Mouse (Mus musculus) spleen, postnatal 36 days (tissue): ENCODE results near the gene Unc5c.

ENCODE experiments used
- DNase-seq, 2 experiments: peaks; one replicate each; pipeline ENCODE4 v3.0.0; 2022; ENCODE audit warnings: low spot score in 2 of 2, mixed read lengths in 1 of 2

Gene Unc5c

DNA sequence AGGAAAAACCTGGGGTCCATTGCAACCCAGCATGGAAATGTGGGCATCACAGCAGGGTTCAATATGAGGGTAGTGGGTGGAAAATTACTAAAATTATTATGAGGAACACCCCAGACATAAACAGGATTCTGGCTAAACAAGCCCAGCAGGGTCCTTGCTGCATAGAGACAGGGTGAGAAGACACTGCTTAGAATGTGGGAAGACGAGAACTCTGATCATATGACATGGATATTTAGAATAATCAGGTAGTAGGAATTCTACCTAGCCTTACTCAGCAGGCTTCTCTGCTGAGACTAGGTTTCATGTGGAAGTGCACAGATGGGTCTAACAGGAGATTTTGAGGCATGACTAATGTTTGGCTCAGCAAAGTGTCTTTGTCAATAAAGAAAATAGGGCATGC lies 131.9 kb downstream of the Unc5c start:
- no peak for DNase-seq

DNA sequence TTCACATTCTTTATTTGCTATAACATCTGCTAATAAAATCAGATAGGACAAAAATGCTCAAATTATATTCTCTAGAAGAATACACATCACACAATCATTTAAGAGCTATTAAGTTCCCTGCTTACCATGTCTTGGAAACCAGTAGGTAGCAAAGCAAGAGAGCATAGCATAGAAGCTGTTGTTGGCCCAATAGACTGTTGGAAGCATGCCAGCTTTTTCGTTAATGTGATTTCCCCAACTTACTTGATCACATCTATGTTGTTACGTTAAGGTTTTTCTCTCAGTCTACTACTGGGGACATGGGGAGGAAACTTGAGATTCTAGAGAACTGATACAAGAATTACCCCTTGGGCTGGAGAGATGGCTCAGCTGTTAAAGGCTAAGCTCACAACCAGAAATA lies 133.0 kb downstream of the Unc5c start:
- DNase-seq: no peak

DNA sequence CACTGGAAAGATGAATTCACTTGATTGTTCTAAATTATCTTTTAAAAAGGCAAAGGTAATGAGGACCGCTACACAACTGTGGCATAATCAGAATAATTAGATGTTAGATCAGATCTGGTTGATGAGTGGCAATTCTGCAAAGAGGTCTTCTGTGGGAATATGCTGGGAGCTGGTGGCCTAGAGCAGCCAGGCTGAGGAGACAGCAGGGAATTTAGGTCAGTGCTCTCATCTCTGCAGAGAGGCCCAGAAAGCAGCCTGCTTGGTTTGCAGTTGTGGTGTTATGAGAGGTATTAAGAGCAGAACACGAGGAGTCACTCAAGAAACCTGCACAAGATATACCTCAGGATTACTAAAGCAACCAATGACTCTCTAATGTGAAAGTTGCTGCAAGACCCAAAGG lies 133.9 kb downstream of the Unc5c start:
- no peak for DNase-seq

DNA sequence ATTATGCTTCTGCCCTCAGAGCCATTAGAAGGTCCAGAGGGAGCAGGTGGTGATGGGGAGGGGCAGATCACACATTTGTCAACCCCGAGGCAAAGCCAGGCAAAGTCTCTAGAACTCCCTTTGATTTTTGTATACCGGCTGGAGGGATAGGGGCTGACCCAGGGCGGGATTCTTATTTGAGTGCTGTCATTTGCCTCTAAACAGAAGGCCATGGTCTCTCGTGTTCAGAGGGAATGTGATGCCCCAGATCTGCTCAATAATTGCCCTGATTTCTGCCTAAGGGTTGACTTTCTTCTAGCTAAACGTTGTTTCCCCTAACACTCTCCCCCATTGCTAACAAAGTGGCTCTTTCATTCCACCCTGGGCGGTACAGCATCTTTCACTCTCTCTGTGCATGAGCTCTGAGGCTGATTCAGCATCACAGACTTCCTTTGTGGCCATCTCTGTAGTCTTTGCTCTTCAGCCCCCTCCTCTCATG lies 136.1 kb downstream of the Unc5c start:
- no peak for DNase-seq

DNA sequence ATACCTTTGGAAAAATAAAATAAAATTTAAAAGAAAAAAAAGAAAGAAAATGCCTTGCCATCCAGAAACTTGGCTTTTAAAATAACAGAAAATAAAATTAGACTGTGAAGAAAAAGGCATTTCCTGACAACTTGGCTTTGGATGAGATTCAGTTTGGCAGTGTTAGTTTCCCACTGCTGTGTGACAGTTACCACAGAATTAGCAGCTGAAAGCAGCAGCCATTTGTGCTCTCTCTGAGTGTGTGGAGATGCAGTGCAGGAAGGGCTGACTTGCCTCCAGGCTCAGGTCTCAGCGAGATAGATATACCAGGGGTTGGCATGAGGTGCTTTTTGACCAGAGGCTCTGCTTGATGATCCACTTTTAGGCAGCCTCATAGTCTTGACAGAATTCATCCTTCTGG lies 151.7 kb downstream of the Unc5c start:
- DNase-seq: no peak

DNA sequence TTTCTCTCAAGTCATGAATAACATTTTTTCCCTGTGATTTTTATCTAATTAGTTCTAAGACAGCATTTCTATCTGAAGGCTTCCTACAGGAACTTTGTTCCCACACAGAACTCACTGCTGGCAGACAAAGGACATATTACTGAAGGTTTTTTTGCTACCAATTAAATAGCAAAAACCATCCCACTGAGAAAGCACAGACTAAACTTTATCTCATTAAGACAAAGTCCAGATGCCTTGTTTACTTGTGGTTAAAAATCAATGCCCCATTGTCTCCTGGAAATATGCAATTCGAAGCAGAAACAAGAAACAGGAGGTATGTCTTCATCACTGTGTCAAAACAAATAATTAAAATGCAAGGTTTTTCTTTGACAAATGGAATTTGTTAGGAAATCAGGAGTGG lies 153.7 kb downstream of the Unc5c start:
- no peak for DNase-seq

DNA sequence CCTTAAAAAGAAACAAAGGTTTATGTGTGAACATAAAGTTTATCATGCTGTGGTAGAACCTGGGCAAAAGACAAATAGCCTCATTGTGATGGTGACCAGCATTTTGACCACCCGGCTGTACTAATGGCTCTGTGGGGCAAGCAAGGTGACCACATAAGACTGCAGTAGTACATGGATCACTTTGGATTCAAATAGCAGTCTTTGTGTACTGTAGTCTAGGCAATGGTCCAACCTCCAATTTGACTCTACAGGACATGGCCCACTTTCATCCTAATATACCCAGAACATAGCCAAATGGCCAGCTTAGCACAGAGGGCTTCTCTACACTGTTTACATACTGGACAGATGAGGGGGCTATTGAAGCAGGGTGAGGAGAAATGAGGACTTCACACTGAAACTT lies 156.5 kb downstream of the Unc5c start:
- DNase-seq: no peak

DNA sequence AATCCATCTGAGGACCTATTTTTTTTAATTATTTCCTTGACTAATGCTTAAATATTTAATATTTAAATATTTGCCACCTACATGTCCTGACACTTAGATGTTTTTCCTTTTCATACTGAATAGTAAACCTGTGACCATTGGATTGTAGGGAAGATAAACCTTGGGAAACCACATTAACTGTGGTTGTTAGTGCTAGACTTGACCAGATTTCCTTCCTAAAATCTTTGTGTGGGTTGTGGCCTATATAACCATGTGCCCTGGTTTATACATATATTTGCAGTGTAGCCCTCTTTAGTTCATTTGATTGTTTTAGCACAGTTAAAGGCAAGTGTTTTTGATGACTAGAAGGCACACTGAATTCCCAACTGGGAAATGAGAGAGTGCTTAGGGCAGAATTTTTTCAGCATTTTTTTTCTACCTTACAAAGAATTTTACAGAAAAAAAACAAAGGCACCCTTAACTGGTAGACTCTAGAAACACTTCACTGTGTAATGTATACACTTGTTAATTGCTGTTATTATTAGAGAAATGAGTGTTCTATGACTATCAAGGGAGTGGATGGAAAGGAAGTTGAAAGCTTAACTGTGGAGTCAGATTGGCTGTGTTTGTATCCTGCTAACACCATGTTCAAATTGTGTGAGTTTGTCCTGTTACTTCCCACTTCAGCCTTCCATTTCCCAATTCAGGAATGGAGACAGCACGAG lies 162.1 kb downstream of the Unc5c start:
- no peak for DNase-seq

DNA sequence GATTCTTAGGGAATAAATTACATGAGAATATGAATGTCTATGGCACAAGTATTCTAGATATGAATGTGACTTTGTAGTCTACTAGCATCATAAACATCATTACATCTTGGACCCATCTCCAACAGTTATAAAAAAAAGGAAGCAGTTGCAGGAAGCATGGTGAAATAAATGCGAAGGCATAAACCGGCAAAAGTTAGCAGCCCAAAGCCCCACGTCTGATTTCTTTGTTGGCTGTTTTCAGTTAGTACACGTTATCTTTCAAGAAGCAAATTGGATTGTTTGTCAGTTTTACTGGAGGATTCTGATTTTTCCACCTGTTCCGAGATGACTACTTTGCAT lies 162.6 kb downstream of the Unc5c start:
- DNase-seq: no peak

DNA sequence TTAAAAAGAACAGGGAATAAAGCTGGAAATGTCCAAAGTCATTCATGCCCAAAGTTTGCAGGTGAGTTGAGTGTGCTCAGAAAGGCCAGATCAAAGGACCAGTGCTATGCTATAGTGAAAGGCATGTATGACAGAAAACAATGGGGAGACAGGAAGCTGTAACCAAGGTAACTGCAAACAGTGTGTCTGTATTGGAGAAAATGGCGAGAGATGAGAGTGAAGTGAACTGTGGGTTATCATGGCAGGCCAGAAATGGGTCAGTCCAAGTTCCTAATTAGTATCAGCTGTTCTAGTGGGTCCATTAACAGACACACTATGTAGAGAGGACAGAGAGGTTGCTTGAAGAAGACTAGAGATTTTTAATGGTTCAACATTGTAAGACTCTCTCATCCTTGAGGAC lies 164.4 kb downstream of the Unc5c start:
- DNase-seq: no peak

DNA sequence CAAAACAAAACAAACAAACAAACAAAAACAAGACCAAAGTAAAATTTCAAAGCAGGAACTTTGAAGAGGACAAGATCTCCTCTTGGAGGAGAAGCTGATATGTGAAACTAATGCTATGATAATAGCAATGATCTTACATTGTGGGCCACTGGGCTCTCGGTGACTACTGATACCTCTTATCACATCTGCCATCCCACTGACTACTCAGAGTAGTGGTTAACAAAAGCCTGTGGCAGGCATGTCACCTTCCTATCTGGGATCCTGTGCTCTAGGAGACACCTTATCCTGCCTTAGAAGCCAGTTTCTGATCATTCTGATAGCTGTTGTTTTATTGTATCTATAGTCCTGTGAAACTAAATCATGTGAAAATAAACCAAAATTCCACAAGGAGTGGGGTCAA lies 172.9 kb downstream of the Unc5c start:
- no peak for DNase-seq

DNA sequence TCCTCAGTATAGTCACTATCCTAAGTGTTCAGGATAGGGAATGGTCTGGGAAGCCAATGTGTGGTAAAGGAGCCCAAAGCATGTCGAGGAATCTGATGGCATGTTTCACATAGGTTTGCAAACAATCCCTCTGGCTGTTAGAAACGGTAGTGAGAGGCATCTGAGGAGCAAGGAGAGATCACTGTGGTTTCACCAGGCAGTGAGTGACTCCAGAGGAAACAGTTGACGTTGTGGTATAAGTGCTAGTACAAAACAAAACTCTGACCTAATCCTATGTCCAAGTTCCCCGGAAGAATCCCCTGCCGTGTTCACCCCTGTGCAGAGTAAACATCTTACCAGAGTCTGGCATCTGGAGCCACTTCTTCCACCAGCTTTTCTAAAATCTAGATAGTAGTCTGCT lies 179.2 kb downstream of the Unc5c start:
- no peak for DNase-seq

DNA sequence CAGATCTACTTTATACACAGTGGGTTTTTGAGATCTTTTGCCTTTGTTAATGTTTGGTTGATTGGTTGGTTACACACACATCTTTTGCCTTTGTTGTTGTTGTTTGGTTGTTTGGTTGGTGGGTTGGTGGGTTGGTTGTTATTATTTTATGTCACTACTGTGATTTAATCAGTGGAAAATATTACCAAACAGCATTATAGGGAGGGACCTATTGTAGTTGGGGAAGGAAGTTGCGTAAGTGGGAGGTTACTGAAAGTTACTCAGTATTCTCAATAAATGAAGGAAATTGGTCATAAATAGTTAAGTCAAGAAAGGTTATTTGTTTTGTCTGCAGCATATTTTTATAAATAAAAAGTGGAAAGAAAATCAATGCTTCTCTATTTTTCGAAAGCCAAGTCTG lies 181.6 kb downstream of the Unc5c start:
- no peak for DNase-seq

DNA sequence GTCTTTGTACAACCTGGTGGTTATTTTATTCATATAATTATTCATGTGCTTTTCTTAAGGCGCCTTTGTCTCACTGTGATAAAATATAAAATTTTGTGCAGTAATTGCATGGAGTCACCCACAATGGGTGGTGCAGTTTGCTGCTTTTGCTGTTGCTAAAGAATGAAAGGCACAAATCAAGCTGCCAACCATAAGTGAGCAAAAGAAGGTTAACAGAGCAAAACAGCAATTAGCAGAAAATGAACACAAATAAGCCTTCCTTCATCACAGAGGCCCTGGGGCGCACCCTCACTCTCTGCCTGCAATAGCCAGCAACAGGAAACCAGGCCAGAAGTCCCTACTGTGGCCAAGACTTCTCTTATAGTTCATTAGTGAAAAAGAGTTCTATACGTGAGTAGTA lies 185.6 kb downstream of the Unc5c start:
- DNase-seq: no peak

DNA sequence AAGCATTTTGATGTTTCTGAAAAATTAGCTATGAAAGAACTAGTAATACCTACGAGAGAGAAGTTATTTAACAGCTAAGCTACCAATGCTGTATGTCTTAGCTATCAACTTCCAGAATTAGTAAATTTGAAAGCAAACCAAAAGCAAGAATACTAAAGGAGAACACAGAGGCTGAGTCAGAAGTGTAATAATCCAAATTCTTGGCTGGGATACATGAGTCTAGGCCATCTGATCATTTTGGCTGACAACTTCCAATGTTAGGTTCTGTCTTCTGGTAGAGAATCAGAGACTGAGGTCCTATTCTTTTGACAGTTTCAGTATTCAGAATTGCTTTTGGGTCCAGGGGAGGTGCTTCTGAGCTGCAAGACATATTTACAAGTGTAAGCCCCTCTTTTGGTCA lies 188.9 kb downstream of the Unc5c start:
- DNase-seq: no peak

DNA sequence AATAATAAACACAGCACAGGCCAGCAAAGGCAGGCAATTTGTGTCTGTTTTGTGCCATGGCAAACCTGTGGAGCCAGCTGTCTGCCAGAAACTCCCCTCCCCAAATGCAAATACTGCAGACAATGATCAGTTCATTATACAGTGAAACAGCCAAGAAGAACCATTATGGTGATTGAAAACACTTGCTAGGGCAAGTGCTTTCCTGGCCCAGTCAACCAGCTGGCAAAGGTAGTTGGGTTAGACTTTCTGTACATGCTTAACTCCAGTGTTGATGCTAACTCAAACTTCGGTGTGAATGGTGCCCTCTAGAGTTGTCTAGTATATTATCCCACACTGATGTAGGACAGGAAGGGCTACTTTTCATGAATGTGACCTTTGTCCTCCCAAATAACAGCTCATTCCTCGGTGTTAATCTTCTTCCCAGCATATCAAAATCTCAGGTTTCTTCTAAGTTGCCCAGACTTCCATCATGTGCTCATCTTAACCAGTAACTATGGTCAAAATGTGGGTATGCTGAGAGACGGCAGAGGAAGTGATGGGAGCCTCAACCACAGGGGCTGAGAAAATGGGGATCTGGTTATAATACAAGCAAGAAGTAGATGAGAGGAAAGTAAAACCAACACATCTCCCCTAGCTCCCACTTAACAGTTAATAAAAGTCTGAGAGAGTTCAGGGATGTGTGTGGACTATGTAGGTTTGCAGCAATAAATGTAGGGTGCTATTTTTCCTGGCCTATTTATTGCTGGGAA lies 194.2 kb downstream of the Unc5c start:
- DNase-seq: no peak

DNA sequence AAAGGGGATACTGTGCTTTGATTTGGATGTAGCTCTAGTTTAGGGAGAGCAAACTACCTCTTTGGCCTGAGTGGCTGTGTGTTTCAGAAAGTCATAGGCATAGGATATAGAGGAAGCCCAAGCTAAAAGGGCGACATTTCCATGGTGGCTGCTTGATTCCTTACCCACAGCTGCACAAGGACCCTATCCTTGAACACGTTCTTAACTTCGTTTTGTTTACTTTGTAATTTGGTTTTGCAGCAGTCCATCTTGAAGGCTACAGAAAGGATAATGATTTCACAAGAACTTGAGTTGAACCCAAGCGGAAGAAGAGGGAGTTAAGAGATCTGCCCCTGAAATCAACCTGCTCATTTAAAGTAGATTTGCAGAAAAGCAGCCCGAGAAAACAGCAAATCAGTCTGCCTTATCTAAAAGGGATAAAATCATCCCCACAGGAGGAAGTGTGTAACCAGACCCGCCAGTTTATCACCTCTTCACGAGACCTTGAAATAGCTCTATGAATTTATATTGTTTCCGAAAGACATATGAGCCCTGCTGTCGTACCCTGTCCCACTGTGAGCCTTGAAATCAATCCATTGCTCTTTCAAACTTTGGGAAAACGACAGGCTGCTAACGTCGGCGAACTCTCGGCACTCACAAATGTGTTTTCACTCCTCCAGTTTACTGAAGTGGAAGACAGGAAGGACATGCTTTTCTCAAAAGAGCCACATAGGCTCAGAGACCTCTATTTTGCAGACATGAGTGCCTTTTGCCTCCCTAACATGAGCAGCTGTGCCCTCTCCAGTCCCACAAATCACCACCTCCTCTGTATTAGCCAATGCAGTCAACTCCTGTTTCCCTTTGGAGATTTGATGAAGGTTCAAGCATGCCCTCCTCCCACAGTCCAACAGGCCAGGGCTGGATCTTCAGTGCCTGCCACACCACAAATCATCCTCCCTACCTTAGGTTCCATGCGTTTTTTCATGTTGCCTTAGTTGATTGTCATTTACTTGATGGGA lies 195.3 kb downstream of the Unc5c start:
- no peak for DNase-seq

DNA sequence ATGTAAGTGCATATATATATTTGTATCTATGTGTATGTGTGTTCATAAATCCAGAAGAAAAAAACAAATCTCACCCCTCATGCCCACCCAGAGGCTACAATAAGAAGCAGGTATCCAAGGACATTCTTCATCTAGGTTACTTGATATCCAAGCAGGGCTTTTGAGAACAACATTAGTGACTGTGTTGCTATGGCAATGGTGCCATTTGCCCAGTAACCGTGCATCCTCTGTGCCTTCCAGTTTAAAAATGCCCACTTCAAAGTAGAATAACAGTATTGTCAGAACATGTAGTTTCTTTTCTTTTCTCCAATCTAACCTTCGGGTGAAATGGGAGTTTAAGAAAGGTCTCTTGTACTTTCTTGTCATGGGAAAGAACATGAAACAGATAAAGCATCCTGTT lies 224.1 kb downstream of the Unc5c start:
- DNase-seq: no peak

DNA sequence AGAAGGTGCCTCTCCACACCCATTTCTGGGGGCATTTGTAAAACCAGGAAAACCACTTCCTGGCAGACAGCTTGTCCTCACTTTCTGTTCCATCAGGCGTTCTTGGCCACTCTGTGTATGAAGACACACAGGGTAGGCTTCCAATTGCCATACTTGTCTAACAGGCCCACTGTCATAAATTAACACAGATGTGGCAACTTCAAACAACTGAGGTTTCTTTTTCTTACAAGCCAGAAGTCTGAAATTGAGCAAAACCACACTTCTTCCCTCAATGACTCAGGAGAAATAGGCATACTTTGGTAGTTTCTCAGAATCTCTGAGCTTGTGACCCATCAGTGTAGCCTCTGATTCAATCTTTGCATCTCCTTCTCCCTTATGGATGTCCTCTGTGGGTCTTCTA lies 225.7 kb downstream of the Unc5c start:
- DNase-seq: no peak

DNA sequence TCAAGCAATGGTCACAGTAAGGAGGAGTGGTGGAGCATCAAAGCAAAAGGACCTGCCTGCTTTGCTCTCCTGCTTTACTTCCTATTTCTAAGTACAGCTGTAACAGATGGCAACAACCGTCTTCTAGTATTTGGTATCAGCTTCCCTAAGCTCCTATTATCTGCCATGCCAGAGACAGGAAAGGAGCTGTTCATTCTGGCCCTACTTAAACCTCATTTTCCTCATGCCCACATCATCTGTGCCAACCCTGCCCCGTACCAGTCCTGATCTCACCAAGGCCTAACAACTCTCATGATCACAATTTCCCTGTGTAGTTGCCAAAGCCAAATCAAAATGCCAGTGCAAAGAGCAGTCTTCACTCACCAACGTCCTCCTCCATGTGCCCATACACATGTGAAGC lies 226.4 kb downstream of the Unc5c start:
- no peak for DNase-seq

DNA sequence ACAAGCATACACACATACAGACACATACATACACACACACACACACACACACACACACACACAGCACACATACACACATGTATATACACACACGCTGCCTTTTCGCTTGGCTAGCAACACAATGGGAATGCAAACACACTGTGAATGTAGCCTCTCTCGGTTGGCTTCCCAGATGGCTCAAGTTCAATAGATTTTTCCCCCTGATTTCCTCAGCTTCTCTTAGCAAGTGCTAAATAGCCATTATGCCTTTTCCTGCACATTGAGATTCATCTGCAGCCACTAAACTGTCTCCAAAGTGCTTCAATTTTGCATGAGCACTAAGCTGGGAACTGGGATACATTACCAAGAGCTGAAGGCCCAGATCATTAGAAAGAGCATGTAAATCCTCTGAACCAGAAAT lies 226.8 kb downstream of the Unc5c start:
- no peak for DNase-seq

DNA sequence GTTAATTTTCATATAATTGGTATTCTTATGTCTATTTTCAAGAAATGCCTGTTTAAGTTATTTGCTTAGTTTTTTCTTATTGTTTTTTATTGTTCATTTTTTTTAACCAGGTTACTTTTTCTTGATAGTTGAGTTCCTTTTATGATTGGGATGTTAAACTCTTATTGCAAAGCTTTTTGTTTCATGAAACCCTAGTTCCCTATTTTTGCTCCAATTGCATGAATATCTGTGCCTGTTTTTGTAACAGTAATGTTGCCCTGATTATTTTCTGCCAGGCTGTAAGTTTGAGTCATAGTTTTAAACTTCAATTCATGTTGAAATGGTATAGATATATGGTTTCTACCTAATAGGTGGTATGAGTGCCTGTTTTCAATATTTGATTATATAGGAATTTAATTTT lies 234.2 kb downstream of the Unc5c start:
- no peak for DNase-seq
